Mouse (Mus musculus): Measurements from ENCODE around the gene Ptpn3. TPM values are rescaled to one million over a fixed set of nuclear protein-coding genes. Genes with fewer than 3 reads are reported as not detected.

The Ptpn3 gene
- polyA plus RNA-seq, 2 experiments from 2014 or later = 1.6 to 2.0 TPM

- ATAC-seq = no peak
Measured at GRCm38 (mm10) chr4:57261813-57262212, 39.8 kb downstream of the Ptpn3 start.

GRCm38 (mm10) chr4:57258159-57259035 lies 43.2 kb downstream of the Ptpn3 start:
- no peak for ATAC-seq

GRCm38 (mm10) chr4:57257409-57257808 lies 44.2 kb downstream of the Ptpn3 start:
- no peak for ATAC-seq

GRCm38 (mm10) chr4:57256761-57257160 lies 44.9 kb downstream of the Ptpn3 start:
- no peak for ATAC-seq

GRCm38 (mm10) chr4:57254412-57254811 lies 47.2 kb downstream of the Ptpn3 start:
- ATAC-seq = no peak

- ATAC-seq = no peak
Measured at GRCm38 (mm10) chr4:57250636-57251035, 51.0 kb downstream of the Ptpn3 start.

GRCm38 (mm10) chr4:57249108-57249507 lies 52.5 kb downstream of the Ptpn3 start:
- no peak for ATAC-seq

GRCm38 (mm10) chr4:57244874-57245273 lies 56.8 kb downstream of the Ptpn3 start:
- ATAC-seq = no peak

- no peak for ATAC-seq
Measured at GRCm38 (mm10) chr4:57243312-57243711, 58.3 kb downstream of the Ptpn3 start.

GRCm38 (mm10) chr4:57240934-57241333 lies 60.7 kb downstream of the Ptpn3 start:
- ATAC-seq = no peak

- no peak for ATAC-seq
Measured at GRCm38 (mm10) chr4:57240100-57240499, 61.5 kb downstream of the Ptpn3 start.

- no peak for ATAC-seq
Measured at GRCm38 (mm10) chr4:57239112-57239511, 62.5 kb downstream of the Ptpn3 start.

- ATAC-seq = no peak
Measured at GRCm38 (mm10) chr4:57238118-57238517, 63.5 kb downstream of the Ptpn3 start.

GRCm38 (mm10) chr4:57236513-57236912 lies 65.1 kb downstream of the Ptpn3 start:
- no peak for ATAC-seq

GRCm38 (mm10) chr4:57235741-57236140 lies 65.9 kb downstream of the Ptpn3 start:
- ATAC-seq = no peak

- ATAC-seq = no peak
Measured at GRCm38 (mm10) chr4:57234348-57234747, 67.3 kb downstream of the Ptpn3 start.

GRCm38 (mm10) chr4:57232439-57232838 lies 69.2 kb downstream of the Ptpn3 start:
- ATAC-seq = no peak

- no peak for ATAC-seq
Measured at GRCm38 (mm10) chr4:57231323-57231722, 70.3 kb downstream of the Ptpn3 start.

- no peak for ATAC-seq
Measured at GRCm38 (mm10) chr4:57230341-57230740, 71.3 kb downstream of the Ptpn3 start.

GRCm38 (mm10) chr4:57228601-57229520 lies 72.8 kb downstream of the Ptpn3 start:
- ATAC-seq = no peak

GRCm38 (mm10) chr4:57224776-57225175 lies 76.9 kb downstream of the Ptpn3 start:
- ATAC-seq = no peak

GRCm38 (mm10) chr4:57217746-57218145 lies 83.9 kb downstream of the Ptpn3 start:
- no peak for ATAC-seq

GRCm38 (mm10) chr4:57216535-57216934 lies 85.1 kb downstream of the Ptpn3 start:
- ATAC-seq = no peak

Data from activated CD4-positive, CD25-positive, alpha-beta regulatory T cell, adult 4 months (primary cell).